Mouse (Mus musculus): Measurements from ENCODE around the gene Hoxd10.

- TF ChIP-seq CTCF (IDR thresholded peaks at IDR 0.05; ENCODE audit: low read depth): no peak
- TF ChIP-seq EP300 (optimal IDR thresholded peaks at IDR 0.05): no peak
Measured at GRCm38 (mm10) chr2:74655821-74656631, 35.7 kb upstream of the Hoxd10 start.
